Mouse (Mus musculus) hematopoietic stem cell, adult 5-6 weeks (primary cell): ENCODE measurements around the gene Pde3a. TPM values are rescaled to one million over a fixed set of nuclear protein-coding genes. Genes with fewer than 3 reads are reported as not detected.

Source experiments
- ATAC-seq, 2 experiments: fragments of 125-278 bp in 1 of 2; replicated peaks in 1 of 2; 2 replicates each; pipeline ENCODE4 v1.8.0; 2016 to 2017; ENCODE audit warnings: inconsistent platforms in 2 of 2, mild to moderate bottlenecking in 2 of 2, moderate number of reproducible peaks in 2 of 2, low read depth in 1 of 2, moderate TSS enrichment in 1 of 2; ENCODE audit not compliant: low FRiP score in 2 of 2, poor library complexity in 2 of 2, severe bottlenecking in 2 of 2, insufficient read depth in 1 of 2, low TSS enrichment in 1 of 2
- total RNA-seq: library from RNA; stranded (forward); fragments of 172-1452, 232-1000 nt; gene quantifications from 2 replicates; pipeline ENCODE4 v1.2.3, GENCODE M21; 2017

Gene Pde3a
- total RNA-seq, 1 experiment from 2014 or later, result not detected

- ATAC-seq, result no peak
Observed at GRCm38 (mm10) chr6:141254956-141255355, 5.9 kb downstream of the Pde3a start.

DNA sequence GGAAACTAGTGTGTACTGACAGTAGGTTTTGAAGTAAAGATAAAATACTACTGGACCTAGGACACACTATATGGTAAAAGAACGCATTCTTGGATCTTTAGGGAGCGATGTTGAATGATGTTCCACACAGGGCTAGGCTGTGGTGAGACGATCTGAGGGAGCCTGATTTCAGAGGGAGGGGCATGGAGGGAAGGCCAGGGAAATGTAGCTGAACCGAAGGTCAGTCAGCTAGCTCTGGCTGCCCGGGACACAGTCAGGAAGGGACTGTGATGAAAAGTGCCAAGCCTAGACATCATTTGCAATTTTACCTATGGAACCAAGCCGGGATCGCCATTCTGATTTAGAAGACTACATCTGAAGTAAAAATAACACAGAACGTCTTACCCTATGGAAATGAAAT, 7.8 kb downstream of the Pde3a start:
- ATAC-seq, result no peak

- ATAC-seq, result peak in 1 of 2 experiments; percentile 60; a peak in 2 of 4 replicates
Observed at GRCm38 (mm10) chr6:141257434-141258202, 8.5 kb downstream of the Pde3a start.

GRCm38 (mm10) chr6:141265257-141265656, 16.2 kb downstream of the Pde3a start:
- ATAC-seq, result no peak

DNA sequence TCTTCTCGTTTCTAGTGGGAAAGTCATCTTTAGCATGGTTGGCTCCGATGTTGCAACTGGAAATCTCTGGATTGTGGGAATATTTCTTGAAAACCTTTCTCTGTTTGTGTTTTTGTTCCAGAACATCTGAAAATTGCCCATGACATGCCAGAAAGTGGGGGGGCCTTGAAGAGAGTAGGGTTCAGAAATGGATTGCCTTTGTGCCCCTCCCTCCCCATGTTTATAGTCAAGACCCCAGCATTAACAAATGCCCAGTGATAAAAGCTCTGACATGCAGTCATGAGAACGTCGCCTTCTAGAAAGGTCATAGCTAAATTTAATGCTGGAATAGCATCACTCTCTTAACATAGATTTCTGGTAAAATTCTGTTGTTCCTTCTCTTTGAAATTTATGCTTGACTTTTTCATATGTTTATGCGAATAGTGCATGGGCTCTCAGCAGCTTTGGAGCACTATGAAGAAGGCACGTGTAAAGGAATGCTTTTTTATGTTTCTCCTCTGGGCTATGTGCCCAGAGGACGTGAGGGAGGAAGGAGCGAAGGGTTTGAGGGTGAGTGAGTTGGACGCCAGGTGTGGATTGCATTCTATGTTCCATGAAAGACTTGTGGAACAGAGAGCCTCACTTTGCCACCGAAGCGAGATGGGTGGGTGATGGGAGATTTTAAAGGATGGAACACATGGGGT, 19.0 kb downstream of the Pde3a start:
- ATAC-seq, result no peak

DNA sequence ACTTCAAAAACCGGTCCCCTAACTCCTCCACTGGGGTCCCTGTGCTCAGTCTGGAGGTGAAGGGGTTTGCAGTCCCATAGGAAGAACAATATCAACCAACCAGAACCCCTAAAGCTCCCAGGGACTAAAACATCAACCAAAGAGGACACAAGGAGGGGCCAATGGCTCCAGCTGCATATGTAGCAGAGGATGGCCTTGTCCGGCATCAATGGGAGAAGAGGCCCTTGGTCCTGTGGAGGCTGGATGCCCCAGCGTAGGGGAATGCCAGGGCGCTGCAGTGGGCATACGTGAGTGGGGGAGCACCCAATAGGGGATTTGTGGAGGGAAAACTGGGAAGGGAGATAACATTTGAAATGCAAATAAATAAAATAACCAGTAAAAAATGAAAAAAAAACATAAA, 19.8 kb downstream of the Pde3a start:
- no peak for ATAC-seq

- no peak for ATAC-seq
Observed at GRCm38 (mm10) chr6:141271133-141271532, 22.1 kb downstream of the Pde3a start.

DNA sequence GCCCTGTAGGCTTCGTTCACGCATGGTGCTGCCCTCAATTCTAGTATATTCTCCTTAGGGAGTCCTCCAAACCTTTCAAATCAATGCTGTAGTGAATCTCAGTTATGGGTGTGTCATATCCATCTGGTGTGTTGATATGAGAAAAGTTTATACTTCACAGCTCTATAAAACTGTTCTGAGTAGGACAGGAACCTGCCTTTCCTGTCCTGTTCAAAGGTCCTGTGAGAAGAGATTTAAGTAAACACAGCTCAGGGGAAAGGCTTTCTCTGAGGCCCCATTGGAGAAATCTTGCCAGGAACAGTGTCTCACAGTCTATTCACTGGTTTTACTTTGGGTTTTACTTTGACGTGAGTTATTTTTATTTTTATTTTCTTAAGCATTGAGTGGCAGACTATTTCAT, 22.5 kb downstream of the Pde3a start:
- no peak for ATAC-seq

DNA sequence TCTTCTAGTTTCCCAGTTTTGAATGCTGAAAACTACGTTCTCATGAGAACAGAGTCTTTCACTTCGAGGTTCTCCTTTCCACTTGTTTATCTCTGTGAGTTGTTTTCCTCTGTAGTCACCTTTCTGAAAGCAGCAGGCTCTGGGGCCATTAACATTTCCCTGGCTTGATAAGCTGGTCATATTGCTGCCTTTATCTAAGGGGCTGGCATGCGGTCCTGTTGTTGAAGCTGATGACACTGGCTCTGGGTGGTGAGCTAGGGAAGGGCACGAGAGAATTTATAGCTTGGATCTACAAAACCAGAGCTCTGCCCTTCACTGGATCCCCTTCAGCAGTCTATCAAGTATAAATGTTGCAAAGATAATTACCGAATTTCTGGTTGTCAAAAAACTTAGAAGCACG, 24.6 kb downstream of the Pde3a start:
- no peak for ATAC-seq

DNA sequence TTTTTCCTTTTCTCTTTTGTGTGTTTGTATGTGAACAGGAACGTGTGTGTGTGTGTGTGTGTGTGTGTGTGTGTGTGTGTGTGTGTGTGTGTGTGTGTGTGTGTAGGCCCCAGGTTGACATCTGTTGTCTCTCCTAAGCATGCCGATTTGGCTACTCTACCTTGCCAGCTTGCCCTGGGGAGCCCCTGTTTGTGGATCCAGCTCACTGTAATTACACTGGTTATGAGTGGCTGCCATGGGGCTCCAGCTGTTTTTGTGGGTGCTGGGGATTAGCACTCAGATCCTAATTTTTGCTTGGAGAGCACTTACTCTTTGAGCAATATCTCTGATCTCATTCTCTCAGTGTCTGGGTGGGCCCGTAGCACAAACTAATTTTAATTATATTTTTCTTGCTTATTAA, 32.6 kb downstream of the Pde3a start:
- no peak for ATAC-seq

DNA sequence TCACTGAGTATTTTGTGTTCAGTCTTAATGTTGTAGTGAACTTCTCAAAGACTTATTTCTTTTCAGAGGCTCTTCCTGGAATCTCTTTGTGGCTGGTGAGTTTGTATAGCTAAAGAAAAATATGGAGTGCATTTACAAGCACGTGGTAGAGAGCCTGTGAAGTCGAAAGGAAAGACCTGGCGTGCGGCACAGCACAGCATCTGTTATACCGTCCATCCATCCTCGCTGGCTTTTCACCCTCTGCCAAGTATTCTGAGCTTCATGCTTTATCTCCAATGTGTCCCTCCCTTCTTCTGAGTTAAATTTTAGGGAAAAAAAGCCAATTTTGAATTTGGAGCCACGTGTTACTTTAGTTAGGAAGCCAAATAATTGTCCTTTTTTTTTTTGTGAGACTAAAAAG, 33.7 kb downstream of the Pde3a start:
- no peak for ATAC-seq

GRCm38 (mm10) chr6:141291195-141291594, 42.1 kb downstream of the Pde3a start:
- no peak for ATAC-seq

GRCm38 (mm10) chr6:141292826-141293459, 43.9 kb downstream of the Pde3a start:
- no peak for ATAC-seq

DNA sequence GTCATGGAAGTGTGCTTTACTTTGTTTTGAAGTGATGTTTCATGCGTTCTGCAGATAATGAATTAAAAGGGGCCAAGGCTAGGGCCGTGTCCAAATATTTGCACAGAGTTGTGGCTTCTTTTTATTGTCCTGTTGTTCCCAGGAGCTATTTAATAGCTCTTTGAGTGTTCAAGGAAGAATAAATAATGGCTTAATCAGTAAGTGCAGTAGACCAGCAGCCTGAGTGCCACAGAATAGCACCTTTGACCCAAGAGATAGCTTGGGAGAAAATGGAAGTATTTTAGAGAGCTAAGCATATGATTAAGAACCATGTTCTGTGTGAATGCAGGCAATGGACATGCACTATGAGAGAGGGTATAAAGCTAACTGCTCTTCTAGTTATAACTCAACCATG, 44.4 kb downstream of the Pde3a start:
- no peak for ATAC-seq

DNA sequence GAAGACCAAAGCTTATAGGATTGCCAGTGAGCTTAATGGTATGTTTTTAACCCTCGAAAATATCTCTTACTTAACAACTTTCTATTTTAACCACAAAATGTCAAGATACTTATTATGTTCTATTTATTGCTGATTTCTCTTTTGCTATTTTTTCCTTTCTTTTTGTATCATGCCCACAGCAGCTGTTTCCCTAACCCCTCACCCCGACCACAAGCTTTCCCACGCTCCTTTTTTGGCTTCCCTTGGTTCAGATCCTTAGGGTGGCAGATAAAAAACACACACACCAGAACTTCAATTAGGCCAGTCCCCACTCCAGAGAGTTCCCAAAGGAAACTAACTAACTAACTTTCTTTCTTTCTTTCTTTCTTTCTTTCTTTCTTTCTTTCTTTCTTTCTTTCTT, 46.2 kb downstream of the Pde3a start:
- ATAC-seq, result peak; percentile 80 to 91

DNA sequence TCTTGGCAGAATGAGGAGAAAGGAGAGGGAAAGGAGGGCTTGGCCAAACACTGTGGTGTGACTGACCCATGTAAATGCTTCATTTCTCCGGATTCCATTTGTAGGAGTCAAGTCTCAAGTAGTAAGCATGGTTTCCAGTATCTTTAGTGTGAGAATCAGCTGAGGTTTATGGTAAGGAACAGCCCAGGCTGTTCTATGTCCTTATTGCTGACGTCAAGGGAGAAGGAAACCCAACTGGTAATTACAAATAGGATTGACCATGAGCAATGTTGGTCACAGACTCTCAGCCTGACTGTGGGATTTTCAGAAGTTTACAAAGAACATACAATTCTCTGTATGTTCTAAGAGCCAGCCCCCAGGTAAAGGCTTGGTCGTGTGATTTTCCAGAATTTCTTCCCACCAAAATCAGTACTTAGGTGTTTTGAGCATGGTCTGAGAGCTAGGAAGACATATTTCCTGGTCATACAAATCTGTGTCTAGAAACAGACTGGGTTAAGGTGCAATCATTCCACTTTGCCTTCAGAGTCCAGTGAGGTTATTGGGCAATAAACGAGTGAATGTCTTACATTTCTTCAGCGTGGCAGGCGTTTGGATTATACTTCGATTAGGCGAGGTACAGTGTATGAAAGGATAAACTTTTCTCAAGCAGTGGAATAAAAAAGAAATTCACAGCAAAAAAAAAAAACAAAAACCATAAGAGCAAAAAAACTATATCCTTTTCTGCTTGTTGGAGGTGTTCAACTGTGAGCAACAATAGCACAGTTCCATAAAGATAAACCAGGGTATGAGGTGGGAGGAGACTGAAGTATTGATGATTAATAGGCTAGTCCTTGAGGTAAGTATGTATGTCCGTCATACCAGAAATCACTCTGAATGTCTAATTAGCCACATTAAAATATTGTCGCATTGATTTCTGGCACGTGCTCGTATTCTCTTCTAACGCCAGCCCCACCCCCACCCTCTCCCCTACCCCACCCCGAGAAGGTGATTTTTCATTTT, 53.0 kb downstream of the Pde3a start:
- ATAC-seq, result no peak

GRCm38 (mm10) chr6:141302842-141303241, 53.8 kb downstream of the Pde3a start:
- no peak for ATAC-seq
